Mouse (Mus musculus) small intestine, adult 10 weeks (tissue): ENCODE results near the gene Olfr1208. TPM values are rescaled to one million over a fixed set of nuclear protein-coding genes. Genes with fewer than 3 reads are reported as not detected.

ENCODE experiments used
- polyA plus RNA-seq: library from polyadenylated mRNA; stranded (reverse); fragments of 350-450 nt; fragmentation: Illumina TruSeq; extraction: RNeasy Lipid Tissue Mini Kit (QIAGEN cat#74804); gene quantifications from one replicate; pipeline ENCODE4 v1.2.3, GENCODE M21; 2014; ENCODE audit warnings: low replicate concordance

Olfr1208 gene
- not detected for polyA plus RNA-seq

DNA sequence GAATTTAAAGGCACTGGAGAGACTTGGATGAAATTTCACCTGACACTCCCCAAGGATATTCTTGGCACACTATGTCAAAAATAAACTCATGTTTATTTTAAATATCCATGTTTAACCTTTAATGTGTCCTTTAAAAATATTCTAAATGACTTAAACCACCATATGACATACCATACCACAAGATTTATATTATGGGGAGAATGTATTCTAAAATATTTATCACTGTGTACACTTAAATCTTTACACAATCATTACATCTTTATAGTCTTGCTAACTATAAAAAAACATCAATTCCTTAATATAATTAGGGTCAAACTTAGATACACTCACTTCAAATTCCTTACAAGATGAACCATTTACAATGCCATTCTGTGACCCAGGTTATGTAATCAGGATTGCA lies at the start of gene Olfr1208:
Gene Olfr1208, minus strand, starts transcription at position 101 of the 400 bp plus-strand sequence.

GRCm38 (mm10) chr2:88938011-88938410 lies 35.9 kb upstream of the Olfr1208 start, which contains the start of gene Olfr1211:
Olfr1211 (minus strand) TSS chr2:88938111.

GRCm38 (mm10) chr2:88915057-88915456 lies 12.9 kb upstream of the Olfr1208 start, which contains the start of gene Olfr1209:
Olfr1209 (minus strand) TSS chr2:88915157.

DNA sequence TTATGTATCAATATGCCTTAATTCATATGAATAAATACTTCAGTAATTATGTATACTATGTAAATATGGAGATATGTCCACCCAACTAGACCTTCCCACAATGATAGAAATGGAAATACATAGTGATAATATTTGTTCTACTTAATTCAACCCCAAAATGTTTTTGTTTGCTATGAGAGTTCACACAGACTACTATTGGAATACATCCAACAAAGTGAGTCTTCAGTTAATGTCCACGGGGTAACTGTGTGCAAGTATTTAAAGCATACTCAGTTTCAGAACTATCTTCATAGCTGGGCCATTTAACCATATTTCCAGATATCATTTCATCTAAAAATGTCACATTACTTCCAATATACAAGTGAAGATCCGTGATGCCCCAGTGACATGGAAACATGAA lies 39.2 kb downstream of the Olfr1208 start, which contains the start of gene Olfr1206:
Gene Olfr1206, plus strand, starts transcription at position 301 of the 400 bp plus-strand sequence.

GRCm38 (mm10) chr2:88848992-88849391 lies 53.1 kb downstream of the Olfr1208 start, which contains the start of gene Olfr1204:
Olfr1204 (plus strand) TSS chr2:88849292.

Other genes starting within 250 kb of the Olfr1208 start
- gene Olfr1193, start 226.7 kb downstream of the Olfr1208 start, polyA plus RNA-seq, result not detected
- not detected for gene Olfr1195, start 213.1 kb downstream of the Olfr1208 start, polyA plus RNA-seq
- gene Olfr1196, start 197.7 kb downstream of the Olfr1208 start, polyA plus RNA-seq, result not detected
- gene Olfr1197, start 169.9 kb downstream of the Olfr1208 start, polyA plus RNA-seq, result not detected
- gene Olfr1198, start 150.9 kb downstream of the Olfr1208 start, polyA plus RNA-seq, result not detected
- not detected for gene Olfr1199, start 141.8 kb downstream of the Olfr1208 start, polyA plus RNA-seq
- gene Olfr1200, start 131.8 kb downstream of the Olfr1208 start, polyA plus RNA-seq, result not detected
- not detected for gene Olfr1201, start 109.3 kb downstream of the Olfr1208 start, polyA plus RNA-seq
- gene Olfr1202, start 87.8 kb downstream of the Olfr1208 start, polyA plus RNA-seq, result not detected
- not detected for gene Olfr1205, start 72.6 kb downstream of the Olfr1208 start, polyA plus RNA-seq
- gene Olfr1204, start 53.0 kb downstream of the Olfr1208 start, polyA plus RNA-seq, result not detected
- gene Olfr1206, start 39.1 kb downstream of the Olfr1208 start, polyA plus RNA-seq, result not detected
- not detected for gene Olfr1209, start 12.8 kb upstream of the Olfr1208 start, polyA plus RNA-seq
- not detected for gene Olfr1211, start 35.8 kb upstream of the Olfr1208 start, polyA plus RNA-seq
- gene Olfr1212, start 51.7 kb upstream of the Olfr1208 start, polyA plus RNA-seq, result not detected
- not detected for gene Gm13762, start 78.0 kb upstream of the Olfr1208 start, polyA plus RNA-seq
- not detected for gene Olfr1214, start 90.3 kb upstream of the Olfr1208 start, polyA plus RNA-seq
- not detected for gene Olfr1215, start 104.7 kb upstream of the Olfr1208 start, polyA plus RNA-seq
- gene Olfr1216, start 116.0 kb upstream of the Olfr1208 start, polyA plus RNA-seq, result not detected
- not detected for gene Olfr1217, start 129.8 kb upstream of the Olfr1208 start, polyA plus RNA-seq
- gene Olfr1218, start 158.9 kb upstream of the Olfr1208 start, polyA plus RNA-seq, result not detected
- not detected for gene Olfr1219, start 181.2 kb upstream of the Olfr1208 start, polyA plus RNA-seq
- not detected for gene Olfr1220, start 204.5 kb upstream of the Olfr1208 start, polyA plus RNA-seq
- gene Olfr1221, start 215.0 kb upstream of the Olfr1208 start, polyA plus RNA-seq, result not detected
- not detected for gene Olfr1222, start 230.7 kb upstream of the Olfr1208 start, polyA plus RNA-seq
- not detected for gene Olfr1223, start 249.2 kb upstream of the Olfr1208 start, polyA plus RNA-seq